Comparison of ENCODE assay signal across 23 mouse cellular contexts in genomic region chr11:85648893-85649292, GRCm38 (mm10).
A peak's percentile ranks its signal among the peaks of the same experiment; 100 is the strongest.
DNase-seq lines count a peak whose midpoint lies in the region; ATAC-seq and TF ChIP-seq lines count a peak whose summit lies in the region.
"Had no signal": no experiment of that assay in that cellular context is flagged by ENCODE, and none has a peak within 500 bp of the region (broad histone marks: within the 10 kb centered on the region; RNA-seq: fewer than 3 reads in every experiment).

No protein-coding gene starts in this region.

- no peak for TF ChIP-seq CTCF in stomach, postnatal 0 days (IDR thresholded peaks at IDR 0.05; ENCODE audit: low read depth)

- H3K4me2 ChIP-seq in heart, embryonic 12.5 days, result no peak overlapping the region
- no peak overlapping the region for H3K4me2 ChIP-seq in kidney, embryonic 15.5 days
- H3K4me2 ChIP-seq in stomach, embryonic 15.5 days, result no peak overlapping the region
- no peak overlapping the region for H3K4me2 ChIP-seq in stomach, postnatal 0 days (replicated peaks; ENCODE audit: low read depth)
- H3K4me2 ChIP-seq: forebrain, embryonic 13.5 days; heart, embryonic 11.5 days; heart, embryonic 15.5 days; hindbrain, embryonic 13.5 days had no signal

- H3K9me3 ChIP-seq in heart, embryonic 12.5 days (replicated peaks), result no peaks in the 10 kb centered on the region
- no peaks in the 10 kb centered on the region for H3K9me3 ChIP-seq in kidney, embryonic 15.5 days (replicated peaks)
- H3K9me3 ChIP-seq in stomach, embryonic 15.5 days, result no peaks in the 10 kb centered on the region
- H3K9me3 ChIP-seq in stomach, postnatal 0 days (ENCODE audit: control insufficient read depth, low read length), result no peaks in the 10 kb centered on the region
- H3K9me3 ChIP-seq: forebrain, embryonic 10.5 days; forebrain, embryonic 13.5 days; heart, embryonic 15.5 days; hindbrain, embryonic 10.5 days; hindbrain, embryonic 13.5 days had no signal

- no peaks in the 10 kb centered on the region for H3K36me3 ChIP-seq in heart, embryonic 12.5 days
- H3K36me3 ChIP-seq in kidney, embryonic 15.5 days, result no peaks in the 10 kb centered on the region
- no peaks in the 10 kb centered on the region for H3K36me3 ChIP-seq in stomach, embryonic 15.5 days
- no peaks in the 10 kb centered on the region for H3K36me3 ChIP-seq in stomach, postnatal 0 days (ENCODE audit: control insufficient read depth, insufficient read depth, low read length)
- H3K36me3 ChIP-seq: forebrain, embryonic 10.5 days; heart, embryonic 15.5 days; hindbrain, embryonic 10.5 days; hindbrain, embryonic 13.5 days had no signal

- H3K27ac ChIP-seq in heart, embryonic 12.5 days (ENCODE audit: poor library complexity, severe bottlenecking), result no peak overlapping the region
- peak overlapping the region; percentile 58; the same call in 1 of the 2 replicates for H3K27ac ChIP-seq in kidney, embryonic 15.5 days
- peak overlapping the region; percentile 9; the same call in 1 of the 2 replicates for H3K27ac ChIP-seq in stomach, embryonic 15.5 days
- no peak overlapping the region for H3K27ac ChIP-seq in stomach, postnatal 0 days (replicated peaks)
- H3K27ac ChIP-seq: forebrain, embryonic 10.5 days; forebrain, embryonic 13.5 days; heart, embryonic 15.5 days; hindbrain, embryonic 10.5 days; hindbrain, embryonic 13.5 days had no signal

- DNase-seq in heart, adult 11 months, result peak; percentile 84
- DNase-seq in kidney, postnatal 4 days, result no peak
- DNase-seq in stomach, postnatal 0 days (ENCODE audit: low spot score), result no peak
- DNase-seq: adrenal gland, postnatal 10 days; cerebellum, adult 18-20 months; cerebellum, adult 9-10 months; cerebellum, postnatal 14 days; gastrocnemius, postnatal 10 days; gastrocnemius, postnatal 36 days; heart, postnatal 10 days; heart, postnatal 36 days had no signal

- no peaks in the 10 kb centered on the region for H3K27me3 ChIP-seq in heart, embryonic 12.5 days (replicated peaks)
- H3K27me3 ChIP-seq in kidney, embryonic 15.5 days, result peaks cover 65% of the 10 kb centered on the region
- no peaks in the 10 kb centered on the region for H3K27me3 ChIP-seq in stomach, embryonic 15.5 days (replicated peaks)
- no peaks in the 10 kb centered on the region for H3K27me3 ChIP-seq in stomach, postnatal 0 days (ENCODE audit: control insufficient read depth, insufficient read depth, low read length)
- H3K27me3 ChIP-seq: forebrain, embryonic 13.5 days; heart, embryonic 15.5 days; hindbrain, embryonic 13.5 days; Patski had no signal

- H3K4me3 ChIP-seq in heart, embryonic 12.5 days, result no peak overlapping the region
- H3K4me3 ChIP-seq in kidney, embryonic 15.5 days (replicated peaks), result no peak overlapping the region
- H3K4me3 ChIP-seq in stomach, embryonic 15.5 days (replicated peaks), result no peak overlapping the region
- no peak overlapping the region for H3K4me3 ChIP-seq in stomach, postnatal 0 days (ENCODE audit: low read depth, low read length)
- H3K4me3 ChIP-seq: forebrain, embryonic 10.5 days; forebrain, embryonic 13.5 days; heart, embryonic 15.5 days; hindbrain, embryonic 10.5 days; hindbrain, embryonic 13.5 days had no signal

- no peak overlapping the region for H3K9ac ChIP-seq in heart, embryonic 12.5 days
- no peak overlapping the region for H3K9ac ChIP-seq in kidney, embryonic 15.5 days
- H3K9ac ChIP-seq in stomach, embryonic 15.5 days, result no peak overlapping the region
- H3K9ac ChIP-seq in stomach, postnatal 0 days (ENCODE audit: low read length), result no peak overlapping the region
- H3K9ac ChIP-seq: forebrain, embryonic 13.5 days; heart, embryonic 15.5 days; hindbrain, embryonic 13.5 days had no signal

- TF ChIP-seq EP300 in stomach, postnatal 0 days (optimal IDR thresholded peaks at IDR 0.05), result no peak

- H3K4me1 ChIP-seq in heart, embryonic 12.5 days (replicated peaks), result peaks cover 20% of the 10 kb centered on the region
- peaks cover 30% of the 10 kb centered on the region for H3K4me1 ChIP-seq in kidney, embryonic 15.5 days
- H3K4me1 ChIP-seq in stomach, embryonic 15.5 days, result peaks cover 4% of the 10 kb centered on the region; the same call in 1 of the 2 replicates
- no peaks in the 10 kb centered on the region for H3K4me1 ChIP-seq in stomach, postnatal 0 days (replicated peaks; ENCODE audit: control insufficient read depth, insufficient read depth)
- H3K4me1 ChIP-seq: forebrain, embryonic 13.5 days had no signal

- 60% methylated on average over 3 of the region's 3 CpGs for WGBS in heart, embryonic 12.5 days
- 38% methylated on average over 3 of the region's 3 CpGs for WGBS in kidney, embryonic 15.5 days
- WGBS in stomach, embryonic 15.5 days, result 67% methylated on average over 3 of the region's 3 CpGs
- WGBS in stomach, postnatal 0 days, result 35% methylated on average over 3 of the region's 3 CpGs

- no peak for ATAC-seq in heart, embryonic 12.5 days (ENCODE audit: insufficient number of reproducible peaks, low FRiP score)
- ATAC-seq in kidney, embryonic 15.5 days (replicated peaks; ENCODE audit: low FRiP score), result no peak
- no peak for ATAC-seq in stomach, embryonic 15.5 days (ENCODE audit: insufficient read depth, low FRiP score, low read depth)
- no peak for ATAC-seq in stomach, postnatal 0 days (ENCODE audit: low FRiP score, low TSS enrichment)
- ATAC-seq: forebrain, embryonic 13.5 days; forebrain, embryonic 16.5 days; hindbrain, embryonic 16.5 days; Patski had no signal

Comparison
In these comparisons a context has a peak if more than half of its experiments do, and no peak if none do; other contexts are left out.
1. H3K27ac ChIP-seq: peak in kidney, embryonic 15.5 days (single experiment) and stomach, embryonic 15.5 days (single experiment); none in heart, embryonic 12.5 days (single experiment) and stomach, postnatal 0 days (single experiment).